15 mouse cellular contexts compared by ENCODE assay signal in genomic region chr17:40877741-40878140, GRCm38 (mm10). TPM values are rescaled to one million over a fixed set of nuclear protein-coding genes. Genes with fewer than 3 reads are reported as not detected.
A peak's percentile ranks its signal among the peaks of the same experiment; 100 is the strongest.
DNase-seq lines count a peak whose midpoint lies in the region; ATAC-seq and TF ChIP-seq lines count a peak whose summit lies in the region.
"Had no signal": no experiment of that assay in that cellular context is flagged by ENCODE, and none has a peak within 500 bp of the region (broad histone marks: within the 10 kb centered on the region; RNA-seq: fewer than 3 reads in every experiment).

No protein-coding gene starts in this region.

- no peak for DNase-seq in heart, adult 9 months (ENCODE audit: low spot score in 2 of 2)
- DNase-seq in lung, adult 2 months: no peak
- DNase-seq in embryo, embryonic 9.5 days (ENCODE audit: extremely low spot score): no peak
- DNase-seq in urinary bladder, postnatal 25 days (ENCODE audit: low spot score): no peak
- DNase-seq: kidney, adult 8-10 months; layer of hippocampus, postnatal 36 days; lung, postnatal 10 days had no signal

- no peaks in the 10 kb centered on the region for H3K36me3 ChIP-seq in heart, embryonic 14.5 days (ENCODE audit: control insufficient read depth, insufficient read depth, low read length)
- no peaks in the 10 kb centered on the region for H3K36me3 ChIP-seq in lung, embryonic 16.5 days (ENCODE audit: control insufficient read depth, insufficient read depth, low read length)
- no peaks in the 10 kb centered on the region for H3K36me3 ChIP-seq in intestine, embryonic 15.5 days
- H3K36me3 ChIP-seq in midbrain, embryonic 13.5 days: no peaks in the 10 kb centered on the region

- TF ChIP-seq CTCF in lung, adult 2 months (IDR thresholded peaks at IDR 0.05; ENCODE audit: insufficient read depth, low read length): no peak

- H3K4me3 ChIP-seq in heart, embryonic 14.5 days (ENCODE audit: control insufficient read depth in 1 of 2, insufficient read depth in 1 of 2, low read depth in 1 of 2, low read length in 2 of 2): peak overlapping the region; percentile 4 to 77; a peak in 3 of 4 replicates
- peak overlapping the region; percentile 83 for H3K4me3 ChIP-seq in lung, embryonic 16.5 days (ENCODE audit: low read length)
- no peak overlapping the region for H3K4me3 ChIP-seq in lung, adult 2 months (replicated peaks; ENCODE audit: extremely low read depth, low read depth, low read length)
- H3K4me3 ChIP-seq in intestine, embryonic 15.5 days (replicated peaks): peak overlapping the region; percentile 66
- H3K4me3 ChIP-seq in midbrain, embryonic 13.5 days (replicated peaks): no peak overlapping the region

- no peak overlapping the region for H3K27ac ChIP-seq in heart, embryonic 14.5 days (replicated peaks in 1 of 2; ENCODE audit: control insufficient read depth in 1 of 2, insufficient read depth in 1 of 2, low read depth in 2 of 2, low read length in 2 of 2)
- H3K27ac ChIP-seq in lung, embryonic 16.5 days (ENCODE audit: low read length): 0 out of 2 replicates have a peak overlapping the region, but pooled peaks have one; percentile 9
- H3K27ac ChIP-seq in intestine, embryonic 15.5 days: no peak overlapping the region
- H3K27ac ChIP-seq in midbrain, embryonic 13.5 days: no peak overlapping the region

- H3K4me2 ChIP-seq in heart, embryonic 14.5 days (ENCODE audit: low read length): peak overlapping the region; percentile 77
- peak overlapping the region; percentile 74 for H3K4me2 ChIP-seq in lung, embryonic 16.5 days (ENCODE audit: low read depth, low read length)
- peak overlapping the region; percentile 84 for H3K4me2 ChIP-seq in intestine, embryonic 15.5 days (replicated peaks)
- no peak overlapping the region for H3K4me2 ChIP-seq in midbrain, embryonic 13.5 days (replicated peaks)

- no peak for ATAC-seq in heart, embryonic 14.5 days (ENCODE audit: insufficient number of reproducible peaks, insufficient read depth, low FRiP score, low read depth)
- no peak for ATAC-seq in lung, embryonic 16.5 days (ENCODE audit: low read depth)
- ATAC-seq in intestine, embryonic 15.5 days: no peak
- ATAC-seq in midbrain, embryonic 13.5 days: no peak
- ATAC-seq: activated CD4-positive, CD25-positive, alpha-beta regulatory T cell, adult 4 months had no signal

- no peaks in the 10 kb centered on the region for H3K27me3 ChIP-seq in heart, embryonic 14.5 days (ENCODE audit: control insufficient read depth, insufficient read depth, low read length)
- H3K27me3 ChIP-seq in lung, embryonic 16.5 days (ENCODE audit: control insufficient read depth, insufficient read depth, low read depth, low read length): no peaks in the 10 kb centered on the region
- no peaks in the 10 kb centered on the region for H3K27me3 ChIP-seq in intestine, embryonic 15.5 days (replicated peaks)
- peaks cover 10% of the 10 kb centered on the region; the same call in 1 of the 2 replicates for H3K27me3 ChIP-seq in midbrain, embryonic 13.5 days
- H3K27me3 ChIP-seq: CH12.LX had no signal

- no peaks in the 10 kb centered on the region for H3K9me3 ChIP-seq in heart, embryonic 14.5 days (ENCODE audit: control insufficient read depth, low read length)
- no peaks in the 10 kb centered on the region for H3K9me3 ChIP-seq in lung, embryonic 16.5 days (ENCODE audit: control insufficient read depth, low read length)
- H3K9me3 ChIP-seq in intestine, embryonic 15.5 days: no peaks in the 10 kb centered on the region
- H3K9me3 ChIP-seq in midbrain, embryonic 13.5 days: no peaks in the 10 kb centered on the region

- peak overlapping the region; percentile 10; the same call in 1 of the 2 replicates for H3K9ac ChIP-seq in heart, embryonic 14.5 days (ENCODE audit: low read length)
- H3K9ac ChIP-seq in lung, embryonic 16.5 days (ENCODE audit: low read length): peak overlapping the region; percentile 29; the same call in 1 of the 2 replicates
- no peak overlapping the region for H3K9ac ChIP-seq in intestine, embryonic 15.5 days
- no peak overlapping the region for H3K9ac ChIP-seq in midbrain, embryonic 13.5 days (replicated peaks)

- 24% methylated on average over 3 of the region's 3 CpGs for WGBS in heart, embryonic 14.5 days
- 36% methylated on average over 3 of the region's 3 CpGs for WGBS in lung, embryonic 16.5 days
- 37% methylated on average over 3 of the region's 3 CpGs for WGBS in lung, adult 2 months
- WGBS in intestine, embryonic 15.5 days: 32% methylated on average over 3 of the region's 3 CpGs
- WGBS in midbrain, embryonic 13.5 days: 40% methylated on average over 3 of the region's 3 CpGs

- no peak for TF ChIP-seq POLR2A in lung, adult 2 months (IDR thresholded peaks at IDR 0.05; ENCODE audit: borderline replicate concordance, extremely low read depth, low read depth, low read length)

- peaks cover 0 to 14% of the 10 kb centered on the region in 2 experiments; a peak in 2 of 4 replicates for H3K4me1 ChIP-seq in heart, embryonic 14.5 days (ENCODE audit: control insufficient read depth in 2 of 2, insufficient read depth in 2 of 2, low read length in 2 of 2)
- H3K4me1 ChIP-seq in lung, embryonic 16.5 days (replicated peaks; ENCODE audit: control insufficient read depth, insufficient read depth, low read length): peaks cover 7% of the 10 kb centered on the region; the same call in 1 of the 2 replicates
- peaks cover 14% of the 10 kb centered on the region for H3K4me1 ChIP-seq in lung, adult 2 months (ENCODE audit: control insufficient read depth, insufficient read depth, low read length)
- no peaks in the 10 kb centered on the region for H3K4me1 ChIP-seq in intestine, embryonic 15.5 days (replicated peaks)
- H3K4me1 ChIP-seq in midbrain, embryonic 13.5 days (replicated peaks): peaks cover 11% of the 10 kb centered on the region

RNA-seq across cellular contexts. Expression of gene 9130008F23Rik, which starts 2.6 kb away (rescaled TPM):
- 1.8 and 2.5 TPM in 2 replicates for polyA plus RNA-seq in heart, embryonic 14.5 days (2014; fragmentation: Nextera tagmentation; extraction: Ambion mirVana)
- 3.8 and 4.1 TPM in 2 replicates for polyA plus RNA-seq in lung, embryonic 16.5 days (2015; fragmentation: Nextera tagmentation; extraction: Ambion mirVana)
- 3.0 and 4.4 TPM in 2 replicates for polyA plus RNA-seq in lung, adult 2 months (2012; rRNA removed)
- polyA plus RNA-seq in intestine, embryonic 15.5 days (2015; fragmentation: Nextera tagmentation; extraction: Ambion mirVana): 4.4 and 4.8 TPM in 2 replicates
- polyA plus RNA-seq in midbrain, embryonic 13.5 days (2015; fragmentation: Nextera tagmentation; extraction: Ambion mirVana): 0.24 and 0.32 TPM in 2 replicates
- polyA plus RNA-seq: activated CD4-positive, CD25-positive, alpha-beta regulatory T cell, adult 4 months had no signal

RNA-seq across cellular contexts. Expression of gene Glyatl3, which starts 36.4 kb away (rescaled TPM):
- polyA plus RNA-seq in heart, embryonic 14.5 days (2014; fragmentation: Nextera tagmentation; extraction: Ambion mirVana): not detected in 2 replicates
- not detected in 2 replicates for polyA plus RNA-seq in lung, embryonic 16.5 days (2015; fragmentation: Nextera tagmentation; extraction: Ambion mirVana)
- polyA plus RNA-seq in lung, adult 2 months (2012; rRNA removed): not detected in 2 replicates
- polyA plus RNA-seq in intestine, embryonic 15.5 days (2015; fragmentation: Nextera tagmentation; extraction: Ambion mirVana): not detected in 2 replicates
- polyA plus RNA-seq in midbrain, embryonic 13.5 days (2015; fragmentation: Nextera tagmentation; extraction: Ambion mirVana): not detected in 2 replicates
- polyA plus RNA-seq: activated CD4-positive, CD25-positive, alpha-beta regulatory T cell, adult 4 months; forebrain, embryonic 11.5 days; urinary bladder, adult 2 months had no signal

RNA-seq across cellular contexts. Expression of gene Mut, which starts 56.7 kb away (rescaled TPM):
- polyA plus RNA-seq in heart, embryonic 14.5 days (2014; fragmentation: Nextera tagmentation; extraction: Ambion mirVana): 40.9 and 42.5 TPM in 2 replicates
- polyA plus RNA-seq in lung, embryonic 16.5 days (2015; fragmentation: Nextera tagmentation; extraction: Ambion mirVana): 40.1 and 40.6 TPM in 2 replicates
- polyA plus RNA-seq in lung, adult 2 months (2012; rRNA removed): 9.9 and 12.9 TPM in 2 replicates
- polyA plus RNA-seq in intestine, embryonic 15.5 days (2015; fragmentation: Nextera tagmentation; extraction: Ambion mirVana): 42.9 and 44.0 TPM in 2 replicates
- polyA plus RNA-seq in midbrain, embryonic 13.5 days (2015; fragmentation: Nextera tagmentation; extraction: Ambion mirVana): 21.0 and 22.5 TPM in 2 replicates

RNA-seq across cellular contexts. Expression of gene Cenpq, which starts 57.1 kb away (rescaled TPM):
- 15.0 and 16.3 TPM in 2 replicates for polyA plus RNA-seq in heart, embryonic 14.5 days (2014; fragmentation: Nextera tagmentation; extraction: Ambion mirVana)
- polyA plus RNA-seq in lung, embryonic 16.5 days (2015; fragmentation: Nextera tagmentation; extraction: Ambion mirVana): 29.9 and 33.1 TPM in 2 replicates
- 0.42 and 0.47 TPM in 2 replicates for polyA plus RNA-seq in lung, adult 2 months (2012; rRNA removed)
- 19.2 and 21.0 TPM in 2 replicates for polyA plus RNA-seq in intestine, embryonic 15.5 days (2015; fragmentation: Nextera tagmentation; extraction: Ambion mirVana)
- polyA plus RNA-seq in midbrain, embryonic 13.5 days (2015; fragmentation: Nextera tagmentation; extraction: Ambion mirVana): 15.5 and 16.0 TPM in 2 replicates

Comparison
In these comparisons a context has a peak if more than half of its experiments do, and no peak if none do; other contexts are left out.
1. H3K4me3 ChIP-seq: peak in heart, embryonic 14.5 days (2 of 2), lung, embryonic 16.5 days (single experiment) and intestine, embryonic 15.5 days (single experiment); none in lung, adult 2 months (single experiment) and midbrain, embryonic 13.5 days (single experiment).
2. H3K9ac ChIP-seq: peak in heart, embryonic 14.5 days (single experiment) and lung, embryonic 16.5 days (single experiment); none in intestine, embryonic 15.5 days (single experiment) and midbrain, embryonic 13.5 days (single experiment).